Mouse (Mus musculus): ENCODE measurements around the gene Pard3.

Pard3 gene

GRCm38 (mm10) chr8:127361796-127362195 lies 298.1 kb downstream of the Pard3 start:
- no peak for DNase-seq

GRCm38 (mm10) chr8:127368347-127368746 lies 304.7 kb downstream of the Pard3 start:
- DNase-seq, result no peak

- no peak for DNase-seq
Measured at GRCm38 (mm10) chr8:127371326-127371949, 307.7 kb downstream of the Pard3 start.

- no peak for DNase-seq
Measured at GRCm38 (mm10) chr8:127377775-127378174, 314.1 kb downstream of the Pard3 start.

- DNase-seq, result no peak
Measured at GRCm38 (mm10) chr8:127378994-127379858, 315.5 kb downstream of the Pard3 start.

- no peak for DNase-seq
Measured at GRCm38 (mm10) chr8:127381259-127381658, 317.6 kb downstream of the Pard3 start.

- no peak for DNase-seq
Measured at GRCm38 (mm10) chr8:127392700-127393099, 329.0 kb downstream of the Pard3 start.

GRCm38 (mm10) chr8:127395488-127395887 lies 331.8 kb downstream of the Pard3 start:
- DNase-seq, result no peak

- no peak for DNase-seq
Measured at GRCm38 (mm10) chr8:127405815-127406214, 342.1 kb downstream of the Pard3 start.

GRCm38 (mm10) chr8:127410606-127411005 lies 346.9 kb downstream of the Pard3 start:
- DNase-seq, result no peak

GRCm38 (mm10) chr8:127411190-127411848 lies 347.6 kb downstream of the Pard3 start:
- DNase-seq, result no peak

- no peak for DNase-seq
Measured at GRCm38 (mm10) chr8:127423021-127423420, 359.3 kb downstream of the Pard3 start.

GRCm38 (mm10) chr8:127424211-127424916 lies 360.7 kb downstream of the Pard3 start:
- no peak for DNase-seq

GRCm38 (mm10) chr8:127426857-127427256 lies 363.2 kb downstream of the Pard3 start:
- no peak for DNase-seq

GRCm38 (mm10) chr8:127428004-127428403 lies 364.3 kb downstream of the Pard3 start:
- no peak for DNase-seq

- no peak for DNase-seq
Measured at GRCm38 (mm10) chr8:127431236-127431635, 367.5 kb downstream of the Pard3 start.

- no peak for DNase-seq
Measured at GRCm38 (mm10) chr8:127435975-127436374, 372.3 kb downstream of the Pard3 start.

GRCm38 (mm10) chr8:127437613-127438235 lies 374.0 kb downstream of the Pard3 start:
- DNase-seq, result no peak

- peak; percentile 9 to 40 for DNase-seq
Measured at GRCm38 (mm10) chr8:127438625-127439391, 375.1 kb downstream of the Pard3 start.

- no peak for DNase-seq
Measured at GRCm38 (mm10) chr8:127439392-127440160, 375.9 kb downstream of the Pard3 start.
